Mouse (Mus musculus) C2C12 (cell line): Measurements from ENCODE around the gene Fmod.

Source experiments
- CEBPB ChIP-seq: IDR thresholded peaks from one replicate; pipeline ENCODE4 v1.6.1; 2011; ENCODE audit warnings: low read depth, mild to moderate bottlenecking, control low read depth, moderate library complexity
- CTCF ChIP-seq: IDR thresholded peaks from one replicate; pipeline ENCODE4 v1.5.1; 2011; ENCODE audit not compliant: control insufficient read depth, insufficient read depth, insufficient read length
- MAX ChIP-seq: IDR thresholded peaks from one replicate; pipeline ENCODE4 v1.6.1; 2011; ENCODE audit warnings: mild to moderate bottlenecking, control low read depth
- MYOD1 ChIP-seq: IDR thresholded peaks from one replicate; pipeline ENCODE4 v1.6.1; 2011; ENCODE audit warnings: low read depth; ENCODE audit not compliant: control insufficient read depth, insufficient read length
- MYOG ChIP-seq: IDR thresholded peaks from one replicate; pipeline ENCODE4 v1.6.1; 2011; ENCODE audit not compliant: control insufficient read depth, insufficient read length; ENCODE audit errors: extremely low read depth
- USF1 ChIP-seq: IDR thresholded peaks from one replicate; pipeline ENCODE4 v1.6.1; 2011; ENCODE audit warnings: low read depth, mild to moderate bottlenecking, control low read depth, moderate library complexity

DNA sequence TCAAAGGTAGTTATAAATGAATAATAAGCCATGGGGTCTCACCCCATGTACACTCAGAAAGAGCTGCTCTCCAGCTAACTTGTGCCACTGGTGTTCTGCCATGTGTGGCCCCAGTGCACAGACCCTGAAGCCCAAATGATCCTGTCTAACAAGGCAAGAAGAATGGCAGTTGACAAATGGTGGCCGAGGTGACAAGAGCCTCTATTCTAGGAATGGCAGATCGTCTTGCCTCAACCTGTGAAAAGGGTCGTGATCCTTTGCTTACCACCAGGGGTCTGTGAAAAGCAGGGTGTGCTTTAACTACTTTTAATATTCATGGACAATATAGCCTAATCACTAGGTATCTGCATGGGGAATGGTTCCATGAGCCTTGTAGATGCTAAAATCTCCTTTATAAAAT, 37.1 kb downstream of the Fmod start:
- TF ChIP-seq CTCF, result no peak
- TF ChIP-seq CEBPB, result no peak
- no peak for TF ChIP-seq USF1
- no peak for TF ChIP-seq MAX
- TF ChIP-seq MYOD1, result no peak
- no peak for TF ChIP-seq MYOG
